Mouse (Mus musculus): Measurements from ENCODE around the gene E130114P18Rik. TPM values are rescaled to one million over a fixed set of nuclear protein-coding genes. Genes with fewer than 3 reads are reported as not detected.

Gene E130114P18Rik
- polyA plus RNA-seq, 1 experiment from 2014 or later, result 28.2 TPM

- Histone ChIP-seq H3K9me3 (replicated peaks) (no peaks in the 10 kb centered on the region), H3K4me2 (replicated peaks) (no peak overlapping the region), H3K27ac (no peak overlapping the region), H3K4me1 (no peaks in the 10 kb centered on the region), H3K4me3 (no peak overlapping the region), H3K27me3 (no peaks in the 10 kb centered on the region), H3K36me3 (no peaks in the 10 kb centered on the region), H3K9ac (no peak overlapping the region)
- no peak for ATAC-seq (ENCODE audit: low FRiP score)
Measured at GRCm38 (mm10) chr4:97816001-97816400, 38.1 kb upstream of the E130114P18Rik start.

DNA sequence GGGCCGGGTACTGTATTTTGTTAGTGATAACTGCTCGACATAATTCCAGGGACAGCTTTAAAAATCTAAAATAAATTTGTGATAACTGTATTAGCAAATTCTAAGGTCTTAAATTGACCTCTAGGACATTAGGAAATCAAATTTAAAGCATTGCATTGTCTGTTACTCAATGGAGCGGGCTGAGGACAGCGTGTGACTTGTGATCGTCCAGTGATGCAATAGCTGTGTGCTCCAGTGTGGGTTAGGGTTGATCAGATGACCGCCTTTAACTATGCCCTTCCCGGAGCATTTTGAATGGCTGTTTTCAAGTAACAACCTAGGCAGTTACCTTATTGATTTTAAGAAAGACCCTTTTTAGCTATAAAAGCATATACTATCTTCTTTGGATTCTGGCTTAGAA, 36.6 kb upstream of the E130114P18Rik start:
- WGBS, result 87% methylated on average over 7 of the region's 7 CpGs
- H3K4me2 ChIP-seq (replicated peaks), result no peak overlapping the region
- no peak for ATAC-seq (ENCODE audit: low FRiP score)

GRCm38 (mm10) chr4:97813996-97814395, 36.1 kb upstream of the E130114P18Rik start:
- H3K36me3 ChIP-seq, result no peaks in the 10 kb centered on the region
- no peak overlapping the region for H3K27ac ChIP-seq
- no peak overlapping the region for H3K4me3 ChIP-seq
- WGBS, result 79% methylated on average over 4 of the region's 4 CpGs
- ATAC-seq (ENCODE audit: low FRiP score), result no peak
- H3K9me3 ChIP-seq (replicated peaks), result no peaks in the 10 kb centered on the region
- no peaks in the 10 kb centered on the region for H3K27me3 ChIP-seq
- H3K4me1 ChIP-seq, result peaks cover 5% of the 10 kb centered on the region; the same call in 1 of the 2 replicates
- H3K4me2 ChIP-seq (replicated peaks), result no peak overlapping the region
- no peak overlapping the region for H3K9ac ChIP-seq

More for the DNA sequence above, 36.6 kb upstream of the E130114P18Rik start:
- Histone ChIP-seq H3K4me1 (peaks cover under 1% of the 10 kb centered on the region; the same call in 1 of the 2 replicates), H3K36me3 (no peaks in the 10 kb centered on the region), H3K27me3 (no peaks in the 10 kb centered on the region), H3K27ac (no peak overlapping the region), H3K9ac (no peak overlapping the region), H3K9me3 (replicated peaks) (no peaks in the 10 kb centered on the region), H3K4me3 (no peak overlapping the region)

GRCm38 (mm10) chr4:97813035-97813434, 35.2 kb upstream of the E130114P18Rik start:
- ATAC-seq (ENCODE audit: low FRiP score), result no peak
- H3K9ac ChIP-seq, result no peak overlapping the region
- H3K4me3 ChIP-seq, result no peak overlapping the region
- no peak overlapping the region for H3K27ac ChIP-seq
- no peak overlapping the region for H3K4me2 ChIP-seq (replicated peaks)
- no peaks in the 10 kb centered on the region for H3K9me3 ChIP-seq (replicated peaks)
- peaks cover 8% of the 10 kb centered on the region; the same call in 1 of the 2 replicates for H3K4me1 ChIP-seq
- no peaks in the 10 kb centered on the region for H3K27me3 ChIP-seq
- 83% methylated on average over 5 of the region's 5 CpGs for WGBS
- H3K36me3 ChIP-seq, result no peaks in the 10 kb centered on the region

GRCm38 (mm10) chr4:97810348-97810939, 32.6 kb upstream of the E130114P18Rik start:
- no peak for ATAC-seq (ENCODE audit: low FRiP score)
- WGBS, result 87% methylated on average over 7 of the region's 7 CpGs
- no peak overlapping the region for H3K9ac ChIP-seq
- no peaks in the 10 kb centered on the region for H3K27me3 ChIP-seq
- H3K4me3 ChIP-seq, result no peak overlapping the region
- no peaks in the 10 kb centered on the region for H3K9me3 ChIP-seq (replicated peaks)
- H3K36me3 ChIP-seq, result no peaks in the 10 kb centered on the region
- H3K27ac ChIP-seq, result no peak overlapping the region
- H3K4me1 ChIP-seq, result peaks cover 10% of the 10 kb centered on the region; the same call in 1 of the 2 replicates
- no peak overlapping the region for H3K4me2 ChIP-seq (replicated peaks)

- ATAC-seq (ENCODE audit: low FRiP score), result no peak
- H3K4me1 ChIP-seq, result peaks cover 12% of the 10 kb centered on the region; the same call in 1 of the 2 replicates
- H3K9ac ChIP-seq, result no peak overlapping the region
- H3K27me3 ChIP-seq, result no peaks in the 10 kb centered on the region
- WGBS, result 80% methylated on average over 4 of the region's 4 CpGs
- H3K9me3 ChIP-seq (replicated peaks), result no peaks in the 10 kb centered on the region
- H3K4me3 ChIP-seq, result no peak overlapping the region
- H3K27ac ChIP-seq, result no peak overlapping the region
- no peaks in the 10 kb centered on the region for H3K36me3 ChIP-seq
- no peak overlapping the region for H3K4me2 ChIP-seq (replicated peaks)
Measured at GRCm38 (mm10) chr4:97809582-97810295, 31.9 kb upstream of the E130114P18Rik start.

GRCm38 (mm10) chr4:97808885-97809284, 31.0 kb upstream of the E130114P18Rik start:
- no peak for ATAC-seq (ENCODE audit: low FRiP score)
- Histone ChIP-seq H3K27me3 (no peaks in the 10 kb centered on the region), H3K4me1 (peaks cover 13% of the 10 kb centered on the region), H3K27ac (no peak overlapping the region), H3K4me3 (no peak overlapping the region), H3K36me3 (no peaks in the 10 kb centered on the region), H3K4me2 (replicated peaks) (no peak overlapping the region), H3K9ac (no peak overlapping the region), H3K9me3 (replicated peaks) (no peaks in the 10 kb centered on the region)
- WGBS, result 95% methylated on average over 3 of the region's 3 CpGs

DNA sequence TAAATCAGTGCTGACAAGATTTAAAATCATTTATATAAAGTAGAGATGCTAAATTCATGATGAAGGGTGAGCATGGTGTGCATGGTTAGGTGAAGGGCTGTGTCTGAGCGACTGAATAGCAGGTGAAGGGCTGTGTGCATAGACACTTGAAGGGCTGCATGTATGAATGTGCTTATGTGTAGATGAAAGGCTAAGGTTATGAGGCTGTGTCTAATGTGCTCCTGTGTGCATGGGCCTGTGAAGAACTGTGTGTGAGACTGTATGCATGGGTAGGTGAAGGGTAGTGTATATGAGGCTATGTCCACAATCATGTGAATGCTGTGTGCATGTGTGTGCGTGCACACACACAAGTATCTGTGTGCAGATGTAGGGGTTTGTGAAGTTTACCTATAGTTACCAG, 29.0 kb upstream of the E130114P18Rik start:
- no peak overlapping the region for H3K4me2 ChIP-seq (replicated peaks)
- ATAC-seq (ENCODE audit: low FRiP score), result no peak
- H3K36me3 ChIP-seq, result peaks cover 7% of the 10 kb centered on the region
- peaks cover 19% of the 10 kb centered on the region for H3K4me1 ChIP-seq
- no peaks in the 10 kb centered on the region for H3K27me3 ChIP-seq
- no peak overlapping the region for H3K4me3 ChIP-seq
- no peak overlapping the region for H3K9ac ChIP-seq
- WGBS, result 88% methylated on average over 2 of the region's 2 CpGs
- H3K27ac ChIP-seq, result no peak overlapping the region
- peaks cover 7% of the 10 kb centered on the region for H3K9me3 ChIP-seq (replicated peaks)

DNA sequence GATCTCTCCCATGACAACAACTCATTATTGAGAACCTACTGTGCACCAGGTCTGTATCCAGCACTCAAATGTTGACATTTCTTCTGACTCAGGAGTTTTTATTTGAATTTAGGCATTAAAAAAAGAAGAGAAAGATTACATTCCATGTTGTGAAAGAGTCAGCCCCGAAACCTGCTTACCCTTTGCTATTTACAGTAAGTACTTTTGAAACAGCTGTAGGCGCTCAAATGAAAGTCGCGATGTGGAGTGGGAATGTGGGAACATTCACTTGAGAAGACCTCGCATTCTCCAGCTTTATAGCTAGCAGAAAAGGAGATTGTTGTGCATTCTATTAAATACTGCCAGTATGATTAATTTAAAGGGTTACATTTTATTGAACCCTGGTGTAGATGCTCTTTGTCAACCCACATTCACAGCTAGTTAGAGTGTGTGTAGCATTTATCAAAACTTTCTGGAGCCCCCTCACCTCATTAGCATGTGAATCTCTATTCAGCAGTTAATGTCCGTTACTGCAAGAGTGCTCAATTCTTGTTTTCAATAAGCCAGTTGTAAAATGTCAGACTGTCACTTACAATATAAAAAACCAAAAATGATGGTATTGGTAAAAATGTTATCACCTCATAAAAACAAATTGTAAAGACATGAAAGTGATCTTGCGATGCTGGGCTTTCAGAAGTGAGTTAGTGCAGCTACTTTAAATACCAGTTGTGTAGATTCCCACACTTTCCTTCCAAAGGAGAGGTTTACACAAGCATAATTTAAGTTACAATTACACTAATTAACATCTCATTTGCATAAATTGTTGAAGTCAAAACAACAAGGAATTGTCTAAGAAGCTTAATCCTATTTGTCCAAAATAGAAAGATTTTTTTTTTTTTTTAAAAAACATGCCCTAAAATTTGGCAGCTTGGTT, 28.3 kb upstream of the E130114P18Rik start:
- Histone ChIP-seq H3K4me1 (peaks cover 19% of the 10 kb centered on the region), H3K9me3 (replicated peaks) (peaks cover 10% of the 10 kb centered on the region), H3K9ac (no peak overlapping the region), H3K27ac (peak overlapping the region; percentile 44; the same call in 1 of the 2 replicates), H3K4me2 (replicated peaks) (no peak overlapping the region), H3K36me3 (peaks cover 13% of the 10 kb centered on the region), H3K4me3 (no peak overlapping the region), H3K27me3 (no peaks in the 10 kb centered on the region)
- WGBS, result 38% methylated on average over 7 of the region's 7 CpGs
- ATAC-seq (ENCODE audit: low FRiP score), result peak; percentile 85

- H3K9me3 ChIP-seq (replicated peaks), result peaks cover 10% of the 10 kb centered on the region
- peaks cover 13% of the 10 kb centered on the region for H3K36me3 ChIP-seq
- peaks cover 19% of the 10 kb centered on the region for H3K4me1 ChIP-seq
- no peak for ATAC-seq (ENCODE audit: low FRiP score)
- H3K27ac ChIP-seq, result peak overlapping the region; percentile 44; the same call in 1 of the 2 replicates
- no peak overlapping the region for H3K9ac ChIP-seq
- H3K4me2 ChIP-seq (replicated peaks), result no peak overlapping the region
- H3K27me3 ChIP-seq, result no peaks in the 10 kb centered on the region
- WGBS, result 40% methylated on average over 2 of the region's 2 CpGs
- no peak overlapping the region for H3K4me3 ChIP-seq
Measured at GRCm38 (mm10) chr4:97805255-97805654, 27.4 kb upstream of the E130114P18Rik start.

DNA sequence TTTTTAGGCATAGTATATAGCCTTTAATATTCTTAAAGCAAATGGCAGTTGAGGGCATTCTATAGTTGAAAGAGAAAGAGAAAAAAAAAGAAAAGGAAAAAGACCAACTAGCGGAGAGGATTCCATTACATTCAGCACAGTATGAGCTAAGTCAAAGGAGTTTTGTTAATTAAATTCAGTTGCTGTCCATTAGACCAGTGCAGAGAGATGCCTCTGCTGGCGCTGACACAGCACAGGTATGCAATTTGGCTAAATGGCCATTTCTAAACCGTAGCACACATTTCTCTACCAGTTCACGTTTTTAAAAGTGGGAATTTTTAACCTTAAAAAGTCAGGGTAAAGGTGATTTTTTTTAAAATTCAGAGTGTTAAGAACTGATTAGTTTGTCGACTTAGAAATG, 26.8 kb upstream of the E130114P18Rik start:
- ATAC-seq (ENCODE audit: low FRiP score), result no peak
- Histone ChIP-seq H3K36me3 (peaks cover 16% of the 10 kb centered on the region), H3K9ac (no peak overlapping the region), H3K4me3 (no peak overlapping the region), H3K27me3 (no peaks in the 10 kb centered on the region), H3K27ac (no peak overlapping the region), H3K9me3 (replicated peaks) (peaks cover 10% of the 10 kb centered on the region), H3K4me1 (peaks cover 19% of the 10 kb centered on the region), H3K4me2 (replicated peaks) (no peak overlapping the region)
- 55% methylated on average over 5 of the region's 5 CpGs for WGBS

DNA sequence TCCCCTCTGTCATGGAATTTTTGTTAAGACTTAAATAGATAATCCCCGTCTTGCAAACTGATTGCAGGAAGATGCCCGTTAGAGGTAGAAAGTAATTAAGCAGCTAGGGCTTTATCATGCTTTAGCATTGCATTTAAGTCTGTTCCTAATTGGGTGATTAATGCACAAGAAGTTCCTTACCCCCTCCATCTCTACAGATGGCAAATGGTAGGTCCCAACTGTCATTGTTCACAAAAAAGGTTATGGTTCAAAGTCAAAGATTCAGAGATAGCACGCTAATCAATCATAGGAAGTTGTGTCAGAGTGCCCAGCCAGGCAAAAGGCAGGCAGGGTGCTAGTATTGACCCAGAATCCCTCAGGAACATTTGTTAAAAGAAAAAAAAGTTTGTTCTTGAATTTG, 25.9 kb upstream of the E130114P18Rik start:
- H3K27me3 ChIP-seq, result no peaks in the 10 kb centered on the region
- ATAC-seq (ENCODE audit: low FRiP score), result no peak
- no peak overlapping the region for H3K27ac ChIP-seq
- peaks cover 16% of the 10 kb centered on the region for H3K36me3 ChIP-seq
- 63% methylated on average over 3 of the region's 3 CpGs for WGBS
- peaks cover 11% of the 10 kb centered on the region for H3K4me1 ChIP-seq
- no peak overlapping the region for H3K4me2 ChIP-seq (replicated peaks)
- no peak overlapping the region for H3K9ac ChIP-seq
- peaks cover 10% of the 10 kb centered on the region for H3K9me3 ChIP-seq (replicated peaks)
- no peak overlapping the region for H3K4me3 ChIP-seq

Measured in hindbrain, embryonic 12.5 days (tissue).